Mouse (Mus musculus) midbrain, postnatal 0 days (tissue): ENCODE measurements at regions not wholly inside any gene's neighbourhood (a gene's known extent, or its start where the extent isn't known, plus 50 kb on each side); places are given as distances from the start of the nearest gene placed in this dataset.
A peak's percentile ranks its signal among the peaks of the same experiment; 100 is the strongest.

Experiments used
- ATAC-seq: fragments of 200-750 bp; cut with Nextera tagmentation; 2 replicates; pipeline ENCODE4 v1.8.0; 2017; ENCODE audit warnings: moderate number of reproducible peaks, mild to moderate bottlenecking, moderate TSS enrichment, moderate library complexity; ENCODE audit not compliant: low FRiP score
- DNase-seq: peaks from one replicate; pipeline ENCODE4 v3.0.0-alpha.2; 2015; ENCODE audit warnings: low spot score
- H3K27ac ChIP-seq: fragments of 300-500 bp; sonication (generic); 2 replicates; pipeline ENCODE4 v1.5.1; 2014; ENCODE audit warnings: low read depth, mild to moderate bottlenecking, low read length, mixed read lengths
- H3K27me3 ChIP-seq: fragments of 300-500 bp; sonication (generic); 2 replicates; pipeline ENCODE4 v1.6.1; 2014; ENCODE audit warnings: low read length, control low read depth, mixed read lengths; ENCODE audit not compliant: insufficient read depth
- H3K36me3 ChIP-seq: fragments of 300-500 bp; sonication (generic); 2 replicates; pipeline ENCODE4 v1.6.1; 2014; ENCODE audit warnings: low read length, control low read depth, mixed read lengths; ENCODE audit not compliant: insufficient read depth
- H3K4me1 ChIP-seq: fragments of 300-500 bp; sonication (generic); 2 replicates; pipeline ENCODE4 v1.6.1; 2014; ENCODE audit warnings: mild to moderate bottlenecking, control low read depth, antibody characterized with exemption, low read length, mixed read lengths; ENCODE audit not compliant: insufficient read depth
- H3K4me2 ChIP-seq: fragments of 300-500 bp; sonication (generic); 2 replicates; pipeline ENCODE4 v1.6.1; 2014; ENCODE audit warnings: low read depth, mild to moderate bottlenecking, low read length, mixed read lengths; ENCODE audit not compliant: poor library complexity, severe bottlenecking
- H3K4me3 ChIP-seq: fragments of 300-500 bp; sonication (generic); 2 replicates; pipeline ENCODE4 v1.5.1; 2014; ENCODE audit warnings: low read depth, mild to moderate bottlenecking, low read length, moderate library complexity
- H3K9ac ChIP-seq: fragments of 300-500 bp; sonication (generic); replicated peaks from 2 replicates; pipeline ENCODE4 v1.6.1; 2014; ENCODE audit warnings: mild to moderate bottlenecking, low read length, moderate library complexity, mixed read lengths; ENCODE audit not compliant: poor library complexity, severe bottlenecking
- H3K9me3 ChIP-seq: fragments of 300-500 bp; sonication (generic); 2 replicates; pipeline ENCODE4 v1.6.1; 2016; ENCODE audit warnings: low read length, control low read depth
- CTCF ChIP-seq: IDR thresholded peaks from 2 replicates; pipeline ENCODE4 v1.5.1; 2016; ENCODE audit warnings: antibody characterized with exemption, mild to moderate bottlenecking
- WGBS: fragments of 180-500 bp; shearing (Covaris S2); extraction: QIAGEN DNeasy Blood & Tissue Kit; methylation state at CpG from one replicate; pipeline ENCODE4 v1.1.7; 2014; 5-methylcytosine and 5-hydroxymethylcytosine counted together

DNA sequence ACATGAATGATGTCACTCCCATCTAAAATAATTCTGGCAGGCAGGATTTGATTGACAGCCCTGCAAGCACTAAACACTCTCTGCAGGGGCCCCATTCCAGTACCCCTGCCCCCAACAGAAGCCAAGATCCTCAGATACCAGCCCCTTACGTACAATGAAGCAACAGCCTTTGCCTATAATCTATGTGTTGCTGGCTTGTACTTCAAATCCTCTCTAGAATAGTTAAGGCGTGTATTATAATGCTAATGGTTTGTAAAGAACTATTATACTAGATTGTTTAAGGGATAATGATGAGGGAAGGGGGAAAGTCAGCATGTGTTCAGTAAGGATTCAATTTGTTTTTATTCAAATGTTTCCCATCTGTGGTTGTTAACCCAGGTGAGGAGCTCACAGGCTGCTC lies 190.7 kb downstream of the Gm19410 start:
- H3K9ac ChIP-seq, result no peak overlapping the region
- H3K9me3 ChIP-seq, result no peaks in the 10 kb centered on the region
- H3K27me3 ChIP-seq, result no peaks in the 10 kb centered on the region
- no peak overlapping the region for H3K27ac ChIP-seq
- ATAC-seq (no peak), DNase-seq (no peak)
- no peak overlapping the region for H3K4me2 ChIP-seq
- no peaks in the 10 kb centered on the region for H3K36me3 ChIP-seq
- no peak overlapping the region for H3K4me3 ChIP-seq
- 30% methylated on average over 2 of the region's 2 CpGs for WGBS
- TF ChIP-seq CTCF, result no peak
- no peaks in the 10 kb centered on the region for H3K4me1 ChIP-seq

DNA sequence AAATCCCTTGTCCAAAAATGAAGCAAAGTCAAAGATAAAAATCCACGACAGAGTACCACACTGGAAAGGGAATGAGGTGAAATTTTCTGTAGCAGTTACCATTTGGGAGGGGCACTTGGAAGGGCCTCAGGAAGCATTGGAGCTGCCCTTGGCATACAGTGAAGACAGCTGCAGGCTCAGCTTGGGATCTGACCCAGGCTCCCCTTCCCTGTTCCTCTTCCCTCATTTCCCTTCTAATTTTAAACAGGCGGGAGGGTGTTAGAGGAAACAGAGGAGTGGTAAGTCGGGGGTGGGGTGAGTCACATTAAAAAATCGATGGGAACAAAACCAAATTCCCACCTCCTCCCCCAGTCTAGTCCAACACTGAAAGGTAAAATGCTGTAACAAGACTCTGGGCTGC lies 193.6 kb downstream of the Gm19410 start:
- ATAC-seq, result no peak

GRCm38 (mm10) chr8:35960867-35961614 lies 195.5 kb downstream of the Gm19410 start:
- Histone ChIP-seq H3K27ac (no peak overlapping the region), H3K4me2 (no peak overlapping the region), H3K4me1 (no peaks in the 10 kb centered on the region), H3K9me3 (no peaks in the 10 kb centered on the region), H3K36me3 (no peaks in the 10 kb centered on the region), H3K4me3 (no peak overlapping the region), H3K27me3 (no peaks in the 10 kb centered on the region), H3K9ac (no peak overlapping the region)
- 54% methylated on average over 9 of the region's 9 CpGs for WGBS
- ATAC-seq (no peak), DNase-seq (no peak)
- no peak for TF ChIP-seq CTCF

More for the DNA sequence above, 193.6 kb downstream of the Gm19410 start:
- peak; percentile 57 for DNase-seq
- Histone ChIP-seq H3K36me3 (no peaks in the 10 kb centered on the region), H3K9ac (no peak overlapping the region), H3K4me3 (no peak overlapping the region), H3K9me3 (no peaks in the 10 kb centered on the region), H3K27me3 (no peaks in the 10 kb centered on the region), H3K4me1 (no peaks in the 10 kb centered on the region), H3K4me2 (no peak overlapping the region), H3K27ac (no peak overlapping the region)
- TF ChIP-seq CTCF, result no peak
- 68% methylated on average over 4 of the region's 4 CpGs for WGBS

DNA sequence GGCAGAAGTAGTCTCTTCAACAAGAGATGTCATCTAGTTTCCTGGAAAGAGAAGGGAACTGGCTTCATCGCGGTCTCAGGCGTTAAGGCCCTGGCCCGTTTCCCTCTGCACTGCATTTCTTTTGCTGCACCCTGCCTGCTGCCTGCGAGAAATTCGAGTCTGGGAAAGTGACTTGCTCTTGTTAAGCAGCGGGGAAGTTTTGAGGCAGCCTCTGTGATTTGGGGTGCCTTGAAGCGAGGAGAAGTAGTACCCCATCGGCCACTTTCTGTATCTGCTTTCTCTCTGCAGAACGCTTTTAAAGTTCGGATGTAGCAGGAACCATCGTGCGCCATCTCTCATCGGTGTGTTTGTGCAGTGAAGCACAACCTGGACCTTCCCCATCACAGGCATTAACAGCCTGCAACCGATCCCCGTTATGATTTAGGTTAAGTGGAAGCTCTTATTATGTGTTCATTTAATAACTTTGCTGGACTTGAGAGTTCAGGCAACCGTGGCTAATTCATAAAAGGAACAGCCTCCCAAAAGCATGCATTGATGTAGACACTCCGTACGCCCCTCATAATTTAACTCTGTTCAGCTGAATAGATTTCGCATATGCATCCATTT lies 196.1 kb downstream of the Gm19410 start:
- Histone ChIP-seq H3K9ac (no peak overlapping the region), H3K27ac (no peak overlapping the region), H3K4me3 (no peak overlapping the region), H3K9me3 (no peaks in the 10 kb centered on the region), H3K4me1 (no peaks in the 10 kb centered on the region), H3K36me3 (no peaks in the 10 kb centered on the region), H3K27me3 (no peaks in the 10 kb centered on the region), H3K4me2 (no peak overlapping the region)
- 38% methylated on average over 20 of the region's 20 CpGs for WGBS
- no peak for TF ChIP-seq CTCF
- ATAC-seq (no peak), DNase-seq (peak; percentile 22)

DNA sequence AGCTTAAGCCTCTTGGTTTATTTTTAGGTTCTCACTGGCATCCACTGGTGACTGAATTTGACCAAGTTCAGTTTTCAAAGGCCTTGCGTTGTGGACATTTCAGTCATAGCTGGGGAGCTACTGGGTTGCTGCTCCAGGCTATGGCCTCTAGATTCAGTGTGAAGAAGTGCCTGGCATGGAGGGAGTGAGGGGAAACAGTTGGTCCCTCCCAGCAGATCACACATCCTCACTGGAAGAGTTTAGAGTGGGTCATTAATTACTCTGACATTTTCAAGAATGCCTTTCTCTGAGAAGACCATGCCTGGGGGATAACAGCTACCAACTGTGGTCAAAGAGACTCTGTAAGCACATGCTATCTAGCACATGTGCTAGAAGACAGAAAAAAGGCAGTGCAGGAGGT lies 199.3 kb downstream of the Gm19410 start:
- ATAC-seq, result no peak
- Histone ChIP-seq H3K4me2 (no peak overlapping the region), H3K4me1 (no peaks in the 10 kb centered on the region), H3K9me3 (no peaks in the 10 kb centered on the region), H3K9ac (no peak overlapping the region), H3K27ac (no peak overlapping the region), H3K4me3 (no peak overlapping the region), H3K27me3 (no peaks in the 10 kb centered on the region), H3K36me3 (no peaks in the 10 kb centered on the region)
- TF ChIP-seq CTCF, result no peak
- no peak for DNase-seq
- WGBS, result 68% methylated on average over 1 of the region's 1 CpGs

DNA sequence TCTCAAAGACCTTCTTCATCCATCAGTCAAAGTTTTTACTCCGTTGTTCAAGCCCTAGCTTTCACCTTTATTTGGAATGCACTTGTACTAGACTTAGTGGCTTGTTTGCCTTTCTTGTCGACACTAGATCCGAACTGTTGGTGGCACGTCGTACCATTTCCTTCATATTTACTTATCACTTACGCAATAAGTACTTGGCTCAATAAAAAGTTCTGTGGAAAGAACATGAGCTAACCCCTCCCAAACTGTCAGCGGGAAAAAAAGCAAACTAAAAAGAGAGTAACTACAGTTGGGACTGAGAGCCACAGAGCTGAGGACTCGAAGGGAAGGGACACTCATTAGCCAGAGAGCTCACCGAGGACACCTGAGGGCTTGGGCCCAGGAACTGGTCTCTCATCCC lies 202.8 kb downstream of the Gm19410 start:
- no peak for ATAC-seq
- H3K4me1 ChIP-seq, result no peaks in the 10 kb centered on the region
- no peak for TF ChIP-seq CTCF
- no peak overlapping the region for H3K27ac ChIP-seq
- H3K9me3 ChIP-seq, result no peaks in the 10 kb centered on the region
- 96% methylated on average over 9 of the region's 9 CpGs for WGBS
- H3K36me3 ChIP-seq, result no peaks in the 10 kb centered on the region
- no peak overlapping the region for H3K9ac ChIP-seq
- no peak for DNase-seq
- no peak overlapping the region for H3K4me3 ChIP-seq
- no peak overlapping the region for H3K4me2 ChIP-seq
- H3K27me3 ChIP-seq, result no peaks in the 10 kb centered on the region
